Mouse (Mus musculus): ENCODE data around the gene Gm44973.

DNA sequence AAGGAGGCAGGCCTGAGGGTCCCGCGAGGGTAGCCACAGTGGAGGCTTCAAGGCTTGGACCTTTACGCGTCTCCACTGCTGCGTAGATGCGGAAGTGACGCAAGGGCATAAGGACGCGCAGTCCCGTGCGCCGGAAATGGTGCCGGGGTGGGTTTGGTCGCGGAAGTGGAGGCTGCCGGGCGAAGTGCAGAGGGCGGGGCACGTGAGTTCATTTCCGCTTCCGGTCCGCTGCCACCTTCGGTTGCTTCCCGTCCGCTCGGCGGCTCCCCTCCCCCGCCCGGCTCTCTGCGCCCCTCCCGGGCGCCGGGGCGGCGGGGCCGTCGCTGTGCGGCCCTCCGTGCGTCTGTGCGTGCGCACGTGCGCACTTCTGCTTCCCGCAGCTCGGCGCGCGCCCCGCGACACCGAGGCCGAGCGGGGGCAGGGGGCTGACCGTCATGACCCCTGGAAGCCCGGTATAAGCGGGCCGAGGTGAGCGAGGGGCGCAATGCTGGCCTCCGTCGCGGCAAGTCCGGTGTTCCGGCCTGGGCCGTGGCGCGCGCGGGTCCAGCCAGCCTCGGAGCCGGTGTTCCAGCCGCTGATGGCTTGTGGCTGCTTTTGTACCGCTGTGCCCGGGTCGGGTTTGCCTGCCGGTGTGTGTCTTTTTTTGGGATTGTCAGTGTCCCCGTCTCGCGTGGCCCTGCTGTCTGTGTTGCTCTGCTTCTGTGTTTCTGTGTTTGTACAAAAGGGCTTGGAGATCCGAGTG is 64.9 kb downstream of the Gm44973 start, which contains the start of gene Epn1:
- TF ChIP-seq CTCF (IDR thresholded peaks at IDR 0.05; ENCODE audit: low read depth, low read length), result no peak
- no peak for TF ChIP-seq POLR2A (IDR thresholded peaks at IDR 0.05; ENCODE audit: borderline replicate concordance, low read depth, low read length)
